Mouse (Mus musculus) liver, postnatal 0 days (tissue): ENCODE results near the gene Arhgef12. TPM values are rescaled to one million over a fixed set of nuclear protein-coding genes. Genes with fewer than 3 reads are reported as not detected.
A peak's percentile ranks its signal among the peaks of the same experiment; 100 is the strongest.

Experiments
- ATAC-seq: fragments of 200-750 bp; cut with Nextera tagmentation; 2 replicates; pipeline ENCODE4 v1.8.0; 2017; ENCODE audit warnings: mild to moderate bottlenecking, moderate library complexity
- DNase-seq: peaks from one replicate; pipeline ENCODE4 v3.0.0-alpha.2; 2016
- H3K27ac ChIP-seq: fragments of 300-500 bp; sonication (generic); 2 replicates; pipeline ENCODE4 v1.5.1; 2014; ENCODE audit warnings: antibody characterized with exemption, moderate library complexity, mild to moderate bottlenecking, low read depth
- H3K27me3 ChIP-seq: fragments of 300-500 bp; sonication (generic); 2 replicates; pipeline ENCODE4 v1.6.1; 2014; ENCODE audit warnings: low read length, control low read depth, mixed read lengths; ENCODE audit not compliant: insufficient read depth
- H3K36me3 ChIP-seq: fragments of 300-500 bp; sonication (generic); replicated peaks from 2 replicates; pipeline ENCODE4 v1.6.1; 2014; ENCODE audit warnings: mild to moderate bottlenecking, control low read depth, low read length, moderate library complexity, mixed read lengths; ENCODE audit not compliant: insufficient read depth
- H3K4me1 ChIP-seq: fragments of 300-500 bp; sonication (generic); 2 replicates; pipeline ENCODE4 v1.6.1; 2014; ENCODE audit warnings: antibody characterized with exemption, mild to moderate bottlenecking, control low read depth; ENCODE audit not compliant: insufficient read depth
- H3K4me2 ChIP-seq: fragments of 300-500 bp; sonication (generic); 2 replicates; pipeline ENCODE4 v1.6.1; 2014; ENCODE audit warnings: low read depth, mild to moderate bottlenecking, low read length, moderate library complexity, mixed read lengths
- H3K4me3 ChIP-seq: fragments of 300-500 bp; sonication (generic); 2 replicates; pipeline ENCODE4 v1.5.1; 2014; ENCODE audit warnings: low read depth, low read length
- H3K9ac ChIP-seq: fragments of 300-500 bp; sonication (generic); replicated peaks from 2 replicates; pipeline ENCODE4 v1.6.1; 2014; ENCODE audit warnings: mild to moderate bottlenecking, moderate library complexity
- H3K9me3 ChIP-seq: fragments of 300-500 bp; sonication (generic); 2 replicates; pipeline ENCODE4 v1.6.1; 2016; ENCODE audit warnings: mild to moderate bottlenecking, control low read depth, low read length, mixed read lengths
- CTCF ChIP-seq: sonication (generic); IDR thresholded peaks from 2 replicates; pipeline ENCODE4 v1.5.1; 2016; ENCODE audit warnings: antibody characterized with exemption, low read depth
- EP300 ChIP-seq: IDR thresholded peaks from 2 replicates; pipeline ENCODE4 v1.6.1; 2016; ENCODE audit warnings: antibody characterized with exemption, low read depth, mild to moderate bottlenecking
- WGBS: fragments of 180-500 bp; shearing (Covaris S2); extraction: QIAGEN DNeasy Blood & Tissue Kit; methylation state at CpG from one replicate; pipeline ENCODE4 v1.1.7; 2014; ENCODE audit not compliant: insufficient replicate concordance; 5-methylcytosine and 5-hydroxymethylcytosine counted together
- polyA plus RNA-seq: library from polyadenylated mRNA; unstranded; fragments of >200 nt; fragmentation: Nextera tagmentation; extraction: Ambion mirVana; gene quantifications from 2 replicates; pipeline ENCODE4 v1.2.1, GENCODE M21; 2015

Arhgef12 gene
- polyA plus RNA-seq, 1 experiment from 2014 or later: 4.8 TPM

DNA sequence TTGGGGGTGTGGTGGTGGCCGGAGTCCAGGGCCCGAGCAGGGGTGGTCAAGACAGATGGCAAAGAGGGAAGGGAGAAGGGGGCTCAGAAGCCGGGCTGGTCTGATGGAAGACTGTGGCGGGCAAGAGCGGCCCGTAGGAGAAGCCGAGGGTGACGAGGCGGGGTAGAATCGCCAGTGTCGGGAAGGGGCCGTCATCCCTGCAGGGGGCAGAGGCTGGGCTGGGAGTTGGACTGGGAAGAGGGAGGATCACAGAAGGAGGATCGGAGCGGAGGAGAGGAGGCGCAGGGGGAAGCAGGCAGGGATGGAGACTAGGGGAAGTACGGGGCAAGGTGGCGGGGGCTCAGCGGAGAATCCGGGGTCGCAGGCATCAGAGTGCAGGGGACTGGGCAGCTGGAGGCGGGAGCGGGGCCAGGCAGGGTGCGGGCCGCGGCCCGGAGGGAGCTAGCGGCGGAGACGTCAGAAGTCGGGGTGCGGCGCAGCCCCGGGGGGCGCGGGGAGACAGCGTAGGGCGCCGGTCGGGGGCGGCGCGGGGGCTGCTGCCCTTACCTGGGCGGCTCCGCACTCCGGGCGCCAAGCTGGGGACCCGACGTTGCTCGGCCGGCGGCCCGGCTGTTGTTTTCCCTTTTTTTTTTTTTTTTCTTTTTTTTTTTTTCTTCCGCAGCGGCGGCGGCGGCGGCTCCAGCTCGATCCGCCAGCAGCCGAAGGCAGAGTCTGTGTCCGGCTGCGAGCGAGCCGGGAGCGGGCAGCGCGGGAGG lies 163.1 kb downstream of the Arhgef12 start, which contains the start of gene Grik4:
Grik4 (minus strand) TSS at position 713 of the 755 bp plus-strand sequence.
- Histone ChIP-seq H3K27me3 (peaks cover 50% of the 10 kb centered on the region), H3K4me1 (peaks cover 7% of the 10 kb centered on the region; the same call in 1 of the 2 replicates), H3K4me2 (peak within 1 kb of the TSS; percentile 96), H3K4me3 (peak within 1 kb of the TSS; percentile 58), H3K9me3 (no peaks in the 10 kb centered on the region), H3K36me3 (no peaks in the 10 kb centered on the region), H3K27ac (no peak within 1 kb of the TSS), H3K9ac (peak within 1 kb of the TSS; percentile 59)
- ATAC-seq: peak; percentile 85
- TF ChIP-seq EP300 (no peak), CTCF (no peak)
- 1% methylated on average over 37 of the region's 68 CpGs for WGBS
- DNase-seq: peak; percentile 20

DNA sequence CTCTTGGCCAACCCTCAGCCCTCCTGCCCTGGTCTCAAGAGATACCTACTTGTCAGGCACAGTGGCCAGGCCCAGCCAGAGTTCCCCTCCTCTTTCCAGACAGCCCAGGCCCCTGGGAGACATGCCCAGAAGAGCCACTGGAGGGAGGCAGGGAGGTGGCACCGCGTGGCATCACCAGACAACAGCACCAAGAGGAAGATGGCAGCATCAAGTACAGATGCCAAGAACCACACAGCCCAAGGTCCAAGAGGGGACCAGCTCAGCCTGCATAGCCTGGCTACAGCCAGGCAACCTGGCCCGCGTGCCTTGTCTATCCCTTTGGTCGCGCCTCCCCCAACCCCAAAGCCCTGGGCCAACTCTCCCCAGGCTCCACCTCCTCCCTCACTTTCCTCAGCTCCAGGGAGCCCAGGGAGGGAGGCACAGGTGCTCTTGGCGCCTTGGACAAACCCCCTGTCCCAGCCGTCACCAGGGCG lies 163.9 kb downstream of the Arhgef12 start:
- 11% methylated on average over 9 of the region's 9 CpGs for WGBS
- Histone ChIP-seq H3K4me3 (0 out of 2 replicates have a peak overlapping the region, but pooled peaks have one; percentile 58), H3K27me3 (peaks cover 50% of the 10 kb centered on the region), H3K4me2 (no peak overlapping the region), H3K4me1 (peaks cover 7% of the 10 kb centered on the region; the same call in 1 of the 2 replicates), H3K36me3 (no peaks in the 10 kb centered on the region), H3K27ac (no peak overlapping the region), H3K9ac (no peak overlapping the region), H3K9me3 (no peaks in the 10 kb centered on the region)
- TF ChIP-seq CTCF (peak; percentile 11; the same call in 1 of the 2 replicates), EP300 (no peak)
- ATAC-seq: no peak
- DNase-seq: no peak

DNA sequence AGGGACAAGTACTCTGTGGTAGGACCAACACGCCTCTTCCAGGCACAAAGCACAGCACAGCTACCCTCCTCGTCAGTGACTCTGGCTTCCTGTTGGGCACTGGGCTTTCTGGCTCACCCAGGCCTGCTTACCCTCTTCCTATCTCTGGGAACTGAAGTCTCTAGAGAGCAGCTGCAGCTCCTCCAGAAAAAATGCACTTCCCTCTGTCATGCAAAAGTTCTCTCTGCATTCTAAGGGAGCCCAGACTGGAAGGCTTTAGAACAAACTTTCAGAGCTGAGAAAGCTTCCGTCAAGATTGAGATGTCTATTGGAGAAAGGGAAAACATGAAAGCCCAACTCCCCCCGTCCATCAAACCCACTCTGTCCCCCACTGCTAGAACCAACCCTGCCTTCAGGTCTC lies 164.9 kb downstream of the Arhgef12 start:
- DNase-seq (no peak), ATAC-seq (no peak)
- TF ChIP-seq CTCF (no peak), EP300 (no peak)
- Histone ChIP-seq H3K36me3 (no peaks in the 10 kb centered on the region), H3K27me3 (peaks cover 49% of the 10 kb centered on the region), H3K27ac (no peak overlapping the region), H3K9ac (no peak overlapping the region), H3K4me1 (peaks cover 7% of the 10 kb centered on the region; the same call in 1 of the 2 replicates), H3K9me3 (no peaks in the 10 kb centered on the region), H3K4me3 (no peak overlapping the region), H3K4me2 (no peak overlapping the region)
- WGBS: 48% methylated on average over 4 of the region's 4 CpGs

DNA sequence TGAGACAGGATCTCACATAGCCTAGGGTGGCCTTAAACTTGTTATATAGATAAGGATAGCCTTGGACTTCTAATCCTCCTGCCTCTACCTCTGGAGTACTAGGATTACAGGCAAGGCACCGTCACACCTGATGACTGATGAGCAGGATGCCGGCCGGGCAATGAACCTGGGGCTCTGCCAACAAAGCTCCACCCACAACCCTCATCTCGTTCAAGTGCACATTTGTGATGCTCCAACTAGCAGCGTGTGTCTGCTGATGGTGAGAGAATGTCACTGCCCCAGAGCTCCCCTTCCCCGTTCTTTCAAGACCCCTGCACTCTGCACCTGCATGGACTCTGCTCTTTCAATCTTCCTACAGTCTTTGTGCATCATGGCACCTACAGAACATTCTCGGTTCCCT lies 174.9 kb downstream of the Arhgef12 start:
- no peak overlapping the region for H3K4me3 ChIP-seq
- no peak overlapping the region for H3K4me2 ChIP-seq
- no peak overlapping the region for H3K27ac ChIP-seq
- H3K36me3 ChIP-seq: no peaks in the 10 kb centered on the region
- DNase-seq (no peak), ATAC-seq (no peak)
- 60% methylated on average over 7 of the region's 7 CpGs for WGBS
- no peak overlapping the region for H3K9ac ChIP-seq
- no peaks in the 10 kb centered on the region for H3K9me3 ChIP-seq
- no peaks in the 10 kb centered on the region for H3K4me1 ChIP-seq
- no peaks in the 10 kb centered on the region for H3K27me3 ChIP-seq
- TF ChIP-seq CTCF (no peak), EP300 (no peak)

DNA sequence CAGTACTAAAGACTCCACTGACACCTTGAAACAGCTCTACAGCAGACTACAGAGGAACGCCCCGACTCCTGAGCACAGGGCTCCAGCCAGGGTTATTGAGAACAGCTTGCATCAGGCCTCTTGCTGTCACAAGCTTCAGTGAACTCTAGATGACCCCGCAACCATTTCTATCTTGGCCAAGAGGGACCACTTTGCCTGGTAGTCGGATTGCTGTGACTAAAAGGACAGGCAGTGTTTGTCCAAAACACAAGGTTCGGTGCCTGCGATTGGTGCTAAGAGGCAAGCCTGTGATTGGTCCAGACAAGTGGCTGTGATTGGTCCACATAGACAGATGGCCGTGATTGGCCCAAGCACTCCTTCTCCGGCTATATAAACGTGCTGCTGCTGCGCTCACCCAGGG lies 179.5 kb downstream of the Arhgef12 start:
- Histone ChIP-seq H3K4me3 (no peak overlapping the region), H3K36me3 (no peaks in the 10 kb centered on the region), H3K27me3 (no peaks in the 10 kb centered on the region), H3K9ac (no peak overlapping the region), H3K27ac (no peak overlapping the region), H3K9me3 (no peaks in the 10 kb centered on the region), H3K4me2 (no peak overlapping the region), H3K4me1 (no peaks in the 10 kb centered on the region)
- 62% methylated on average over 10 of the region's 10 CpGs for WGBS
- peak; percentile 36 for ATAC-seq
- TF ChIP-seq CTCF (no peak), EP300 (no peak)
- no peak for DNase-seq

DNA sequence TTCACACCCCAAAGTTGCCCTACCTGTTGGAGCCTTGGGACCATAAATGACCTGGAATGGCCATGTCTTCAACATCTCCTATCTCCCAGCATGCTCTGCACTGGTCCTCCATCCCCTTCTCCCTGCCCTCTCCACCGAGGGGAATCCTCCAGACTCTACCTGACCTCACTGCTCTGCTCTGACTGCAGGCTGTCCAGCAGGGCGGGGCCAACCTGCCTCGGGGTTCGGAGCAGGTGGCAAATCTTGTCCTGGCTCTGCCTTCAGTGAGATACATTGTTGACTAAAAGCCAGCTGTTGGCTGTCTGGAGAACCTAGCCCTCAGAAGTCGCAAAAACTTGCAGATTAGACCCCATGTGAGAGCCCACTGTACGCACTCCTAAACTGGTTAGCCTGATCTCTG lies 180.5 kb downstream of the Arhgef12 start:
- no peak overlapping the region for H3K4me3 ChIP-seq
- no peaks in the 10 kb centered on the region for H3K9me3 ChIP-seq
- no peak overlapping the region for H3K4me2 ChIP-seq
- 70% methylated on average over 6 of the region's 6 CpGs for WGBS
- H3K9ac ChIP-seq: no peak overlapping the region
- H3K36me3 ChIP-seq: no peaks in the 10 kb centered on the region
- TF ChIP-seq EP300: no peak
- TF ChIP-seq CTCF: no peak
- ATAC-seq: no peak
- no peak overlapping the region for H3K27ac ChIP-seq
- no peak for DNase-seq
- H3K27me3 ChIP-seq: no peaks in the 10 kb centered on the region
- H3K4me1 ChIP-seq: no peaks in the 10 kb centered on the region
